Mouse (Mus musculus) brain, adult 2 months (tissue): ENCODE data around the gene Anxa2.

Experiments used
- DNase-seq: peaks from one replicate; pipeline ENCODE4 v3.0.0; 2011; ENCODE audit warnings: low read depth, low spot score

Anxa2 gene

GRCm38 (mm10) chr9:69458982-69459381, 5.6 kb downstream of the Anxa2 start:
- no peak for DNase-seq

GRCm38 (mm10) chr9:69459876-69460275, 6.5 kb downstream of the Anxa2 start:
- no peak for DNase-seq

- no peak for DNase-seq
These were observed 9.6 kb downstream of the Anxa2 start for GRCm38 (mm10) chr9:69463046-69463445.

GRCm38 (mm10) chr9:69464109-69464756, 10.8 kb downstream of the Anxa2 start:
- DNase-seq = no peak

GRCm38 (mm10) chr9:69466098-69466497, 12.7 kb downstream of the Anxa2 start:
- DNase-seq = no peak

- no peak for DNase-seq
These were observed 14.0 kb downstream of the Anxa2 start for GRCm38 (mm10) chr9:69467310-69467939.

GRCm38 (mm10) chr9:69468991-69469390, 15.6 kb downstream of the Anxa2 start:
- DNase-seq = peak; percentile 33

GRCm38 (mm10) chr9:69470362-69470761, 16.9 kb downstream of the Anxa2 start:
- peak; percentile 63 for DNase-seq

GRCm38 (mm10) chr9:69470921-69471320, 17.5 kb downstream of the Anxa2 start:
- DNase-seq = no peak

- DNase-seq = no peak
These were observed 19.3 kb downstream of the Anxa2 start for GRCm38 (mm10) chr9:69472724-69473123.

GRCm38 (mm10) chr9:69475873-69476272, 22.5 kb downstream of the Anxa2 start:
- DNase-seq = no peak

- no peak for DNase-seq
These were observed 23.9 kb downstream of the Anxa2 start for GRCm38 (mm10) chr9:69477195-69477823.

GRCm38 (mm10) chr9:69477824-69478222, 24.4 kb downstream of the Anxa2 start:
- DNase-seq = no peak

GRCm38 (mm10) chr9:69480344-69480743, 26.9 kb downstream of the Anxa2 start:
- peak; percentile 90 for DNase-seq

- no peak for DNase-seq
These were observed 30.4 kb downstream of the Anxa2 start for GRCm38 (mm10) chr9:69483811-69484210.

GRCm38 (mm10) chr9:69486140-69486539, 32.7 kb downstream of the Anxa2 start:
- no peak for DNase-seq

GRCm38 (mm10) chr9:69488510-69488909, 35.1 kb downstream of the Anxa2 start:
- DNase-seq = no peak

- peak; percentile 60 for DNase-seq
These were observed 35.6 kb downstream of the Anxa2 start for GRCm38 (mm10) chr9:69488972-69489371.

GRCm38 (mm10) chr9:69492809-69493208, 39.4 kb downstream of the Anxa2 start:
- no peak for DNase-seq

GRCm38 (mm10) chr9:69502504-69502903, 49.1 kb downstream of the Anxa2 start:
- DNase-seq = peak; percentile 83

- DNase-seq = peak; percentile 63
These were observed 52.2 kb downstream of the Anxa2 start for GRCm38 (mm10) chr9:69505611-69506010.

- no peak for DNase-seq
These were observed 53.8 kb downstream of the Anxa2 start for GRCm38 (mm10) chr9:69507206-69507605.

GRCm38 (mm10) chr9:69508016-69508415, 54.6 kb downstream of the Anxa2 start:
- DNase-seq = no peak
